Mouse (Mus musculus) liver, embryonic 12.5 days (tissue): ENCODE results near the gene Utp14b. TPM values are rescaled to one million over a fixed set of nuclear protein-coding genes. Genes with fewer than 3 reads are reported as not detected.

Experiments
- ATAC-seq: fragments of 200-750 bp; cut with Nextera tagmentation; 2 replicates; pipeline ENCODE4 v1.8.0; 2017; ENCODE audit warnings: moderate number of reproducible peaks, mild to moderate bottlenecking, moderate library complexity
- H3K27ac ChIP-seq: fragments of 300-500 bp; sonication (generic); 2 replicates; pipeline ENCODE4 v1.5.1; 2016; ENCODE audit warnings: mild to moderate bottlenecking
- H3K27me3 ChIP-seq: fragments of 300-500 bp; sonication (generic); replicated peaks from 2 replicates; pipeline ENCODE4 v1.6.1; 2016; ENCODE audit warnings: mild to moderate bottlenecking, moderate library complexity
- H3K36me3 ChIP-seq: fragments of 300-500 bp; sonication (generic); 2 replicates; pipeline ENCODE4 v1.6.1; 2016; ENCODE audit warnings: mild to moderate bottlenecking, moderate library complexity
- H3K4me1 ChIP-seq: fragments of 300-500 bp; sonication (generic); 2 replicates; pipeline ENCODE4 v1.6.1; 2016
- H3K4me2 ChIP-seq: fragments of 300-500 bp; sonication (generic); 2 replicates; pipeline ENCODE4 v1.6.1; 2016; ENCODE audit warnings: mild to moderate bottlenecking, moderate library complexity
- H3K4me3 ChIP-seq: fragments of 300-500 bp; sonication (generic); 2 replicates; pipeline ENCODE4 v1.5.1; 2016; ENCODE audit warnings: mild to moderate bottlenecking, moderate library complexity
- H3K9ac ChIP-seq: fragments of 300-500 bp; sonication (generic); 2 replicates; pipeline ENCODE4 v1.6.1; 2016; ENCODE audit warnings: mild to moderate bottlenecking, moderate library complexity
- H3K9me3 ChIP-seq: fragments of 300-500 bp; sonication (generic); replicated peaks from 2 replicates; pipeline ENCODE4 v1.6.1; 2016; ENCODE audit warnings: mild to moderate bottlenecking, moderate library complexity
- WGBS: fragments of 180-500 bp; shearing (Covaris S2); methylation state at CpG from one replicate; pipeline ENCODE4 v1.1.7; 2016; ENCODE audit not compliant: insufficient replicate concordance; 5-methylcytosine and 5-hydroxymethylcytosine counted together
- polyA plus RNA-seq: library from polyadenylated mRNA; unstranded; fragments of >200 nt; fragmentation: Nextera tagmentation; extraction: Ambion mirVana; gene quantifications from 2 replicates; pipeline ENCODE4 v1.2.1, GENCODE M21; 2016

The Utp14b gene
- polyA plus RNA-seq, 1 experiment from 2014 or later = 1.1 TPM

- no peak overlapping the region for H3K4me3 ChIP-seq
- H3K9me3 ChIP-seq = no peaks in the 10 kb centered on the region
- H3K4me1 ChIP-seq = peaks cover 11% of the 10 kb centered on the region; the same call in 1 of the 2 replicates
- H3K4me2 ChIP-seq = no peak overlapping the region
- 40% methylated on average over 2 of the region's 2 CpGs for WGBS
- ATAC-seq = no peak
- no peaks in the 10 kb centered on the region for H3K27me3 ChIP-seq
- H3K9ac ChIP-seq = no peak overlapping the region
- H3K36me3 ChIP-seq = peaks cover 79% of the 10 kb centered on the region
- no peak overlapping the region for H3K27ac ChIP-seq
These were observed 38.5 kb downstream of the Utp14b start for GRCm38 (mm10) chr1:78696305-78696704.

GRCm38 (mm10) chr1:78696903-78697302 lies 39.1 kb downstream of the Utp14b start:
- peaks cover 82% of the 10 kb centered on the region for H3K36me3 ChIP-seq
- 78% methylated on average over 5 of the region's 5 CpGs for WGBS
- peaks cover 11% of the 10 kb centered on the region; the same call in 1 of the 2 replicates for H3K4me1 ChIP-seq
- H3K9me3 ChIP-seq = no peaks in the 10 kb centered on the region
- H3K9ac ChIP-seq = no peak overlapping the region
- H3K4me2 ChIP-seq = no peak overlapping the region
- ATAC-seq = no peak
- H3K27me3 ChIP-seq = no peaks in the 10 kb centered on the region
- no peak overlapping the region for H3K4me3 ChIP-seq
- no peak overlapping the region for H3K27ac ChIP-seq

GRCm38 (mm10) chr1:78698138-78698537 lies 40.3 kb downstream of the Utp14b start:
- Histone ChIP-seq H3K4me1 (peaks cover 11% of the 10 kb centered on the region), H3K9me3 (no peaks in the 10 kb centered on the region), H3K27ac (no peak overlapping the region), H3K4me2 (no peak overlapping the region), H3K9ac (no peak overlapping the region), H3K27me3 (no peaks in the 10 kb centered on the region), H3K36me3 (peaks cover 84% of the 10 kb centered on the region), H3K4me3 (no peak overlapping the region)
- ATAC-seq = no peak
- 78% methylated on average over 6 of the region's 6 CpGs for WGBS

GRCm38 (mm10) chr1:78701740-78702139 lies 43.9 kb downstream of the Utp14b start:
- no peak overlapping the region for H3K4me3 ChIP-seq
- H3K9me3 ChIP-seq = no peaks in the 10 kb centered on the region
- no peak for ATAC-seq
- no peak overlapping the region for H3K27ac ChIP-seq
- 77% methylated on average over 3 of the region's 3 CpGs for WGBS
- H3K4me1 ChIP-seq = no peaks in the 10 kb centered on the region; the same call in 1 of the 2 replicates
- no peaks in the 10 kb centered on the region for H3K27me3 ChIP-seq
- no peak overlapping the region for H3K9ac ChIP-seq
- H3K4me2 ChIP-seq = no peak overlapping the region
- H3K36me3 ChIP-seq = peaks cover 81% of the 10 kb centered on the region

- H3K4me2 ChIP-seq = no peak overlapping the region
- no peak overlapping the region for H3K9ac ChIP-seq
- no peaks in the 10 kb centered on the region for H3K27me3 ChIP-seq
- no peaks in the 10 kb centered on the region; the same call in 1 of the 2 replicates for H3K4me1 ChIP-seq
- no peak for ATAC-seq
- H3K36me3 ChIP-seq = peaks cover 79% of the 10 kb centered on the region
- H3K9me3 ChIP-seq = no peaks in the 10 kb centered on the region
- H3K27ac ChIP-seq = no peak overlapping the region
- WGBS = 51% methylated on average over 14 of the region's 14 CpGs
- H3K4me3 ChIP-seq = no peak overlapping the region
These were observed 44.6 kb downstream of the Utp14b start for GRCm38 (mm10) chr1:78702282-78702963.

GRCm38 (mm10) chr1:78702964-78703285 lies 45.1 kb downstream of the Utp14b start:
- Histone ChIP-seq H3K9me3 (no peaks in the 10 kb centered on the region), H3K27ac (no peak overlapping the region), H3K4me2 (no peak overlapping the region), H3K4me1 (no peaks in the 10 kb centered on the region; the same call in 1 of the 2 replicates), H3K4me3 (no peak overlapping the region), H3K9ac (no peak overlapping the region), H3K36me3 (peaks cover 77% of the 10 kb centered on the region), H3K27me3 (no peaks in the 10 kb centered on the region)
- 76% methylated on average over 2 of the region's 2 CpGs for WGBS
- no peak for ATAC-seq

- Histone ChIP-seq H3K27me3 (no peaks in the 10 kb centered on the region), H3K4me1 (no peaks in the 10 kb centered on the region; the same call in 1 of the 2 replicates), H3K4me3 (no peak overlapping the region), H3K9me3 (no peaks in the 10 kb centered on the region), H3K4me2 (no peak overlapping the region), H3K9ac (no peak overlapping the region), H3K36me3 (peaks cover 50% of the 10 kb centered on the region), H3K27ac (no peak overlapping the region)
- 82% methylated on average over 10 of the region's 10 CpGs for WGBS
- ATAC-seq = no peak
These were observed 48.5 kb downstream of the Utp14b start for GRCm38 (mm10) chr1:78706338-78706737.

- ATAC-seq = no peak
- no peak overlapping the region for H3K4me3 ChIP-seq
- no peak overlapping the region for H3K27ac ChIP-seq
- no peaks in the 10 kb centered on the region for H3K4me1 ChIP-seq
- no peaks in the 10 kb centered on the region for H3K27me3 ChIP-seq
- 48% methylated on average over 4 of the region's 4 CpGs for WGBS
- H3K9ac ChIP-seq = no peak overlapping the region
- no peaks in the 10 kb centered on the region for H3K9me3 ChIP-seq
- no peak overlapping the region for H3K4me2 ChIP-seq
- peaks cover 41% of the 10 kb centered on the region for H3K36me3 ChIP-seq
These were observed 49.4 kb downstream of the Utp14b start for GRCm38 (mm10) chr1:78707280-78707679.

GRCm38 (mm10) chr1:78710026-78710425 lies 52.2 kb downstream of the Utp14b start:
- no peak for ATAC-seq
- Histone ChIP-seq H3K4me2 (no peak overlapping the region), H3K27me3 (no peaks in the 10 kb centered on the region), H3K4me1 (no peaks in the 10 kb centered on the region), H3K9ac (no peak overlapping the region), H3K9me3 (no peaks in the 10 kb centered on the region), H3K27ac (no peak overlapping the region), H3K4me3 (no peak overlapping the region), H3K36me3 (peaks cover 15% of the 10 kb centered on the region)

- H3K4me3 ChIP-seq = no peak overlapping the region
- WGBS = 51% methylated on average over 5 of the region's 5 CpGs
- H3K27ac ChIP-seq = no peak overlapping the region
- no peaks in the 10 kb centered on the region for H3K27me3 ChIP-seq
- no peaks in the 10 kb centered on the region for H3K4me1 ChIP-seq
- no peak for ATAC-seq
- no peak overlapping the region for H3K9ac ChIP-seq
- peaks cover 10% of the 10 kb centered on the region for H3K36me3 ChIP-seq
- H3K4me2 ChIP-seq = no peak overlapping the region
- H3K9me3 ChIP-seq = no peaks in the 10 kb centered on the region
These were observed 52.9 kb downstream of the Utp14b start for GRCm38 (mm10) chr1:78710613-78711329.
